Mouse (Mus musculus): ENCODE results near the gene Mpg. TPM values are rescaled to one million over a fixed set of nuclear protein-coding genes. Genes with fewer than 3 reads are reported as not detected.

Gene Mpg
- total RNA-seq, 2 experiments from 2014 or later: 16.2 to 16.3 TPM

Other genes with a start within 250 kb of the Mpg start
- 100 to 1,000 TPM; 720 to 722 TPM for gene Nsg2, start 226.0 kb upstream of the Mpg start, total RNA-seq (2021)
- gene Il9r, start 26.2 kb upstream of the Mpg start, total RNA-seq (2021): not detected
- 10 to 100 TPM; 25.0 to 28.1 TPM for gene Snrnp25, start 21.1 kb upstream of the Mpg start, total RNA-seq (2021)
- gene Rhbdf1, start 4.2 kb upstream of the Mpg start, total RNA-seq (2021): 10 to 100 TPM; 10.3 to 14.5 TPM
- gene Nprl3, start 41.2 kb downstream of the Mpg start, total RNA-seq (2021): 10 to 100 TPM; 48.6 to 49.0 TPM
- not detected for gene Hba-x, start 49.9 kb downstream of the Mpg start, total RNA-seq (2021)
- 100 to 1,000 TPM; 298 to 318 TPM for gene Hba-a1, start 57.0 kb downstream of the Mpg start, total RNA-seq (2021)
- gene Hbq1b, start 60.5 kb downstream of the Mpg start, total RNA-seq (2021): 1 to 10 TPM in 1 of 2 experiments, not detected in 1; 1.6 TPM
- 100 to 1,000 TPM; 253 to 257 TPM for gene Hba-a2, start 70.0 kb downstream of the Mpg start, total RNA-seq (2021)
- gene Hbq1a, start 73.6 kb downstream of the Mpg start, total RNA-seq (2021): 1 to 10 TPM in 1 of 2 experiments, under 1 TPM in 1; 0.97 to 1.3 TPM
- 10 to 100 TPM; 10.0 to 12.0 TPM for gene Sh3pxd2b, start 121.3 kb downstream of the Mpg start, total RNA-seq (2021)
- gene Ubtd2, start 228.9 kb downstream of the Mpg start, total RNA-seq (2021): 10 to 100 TPM; 27.4 to 31.3 TPM